8 mouse cellular contexts compared by ENCODE assay signal in the genomic region with DNA sequence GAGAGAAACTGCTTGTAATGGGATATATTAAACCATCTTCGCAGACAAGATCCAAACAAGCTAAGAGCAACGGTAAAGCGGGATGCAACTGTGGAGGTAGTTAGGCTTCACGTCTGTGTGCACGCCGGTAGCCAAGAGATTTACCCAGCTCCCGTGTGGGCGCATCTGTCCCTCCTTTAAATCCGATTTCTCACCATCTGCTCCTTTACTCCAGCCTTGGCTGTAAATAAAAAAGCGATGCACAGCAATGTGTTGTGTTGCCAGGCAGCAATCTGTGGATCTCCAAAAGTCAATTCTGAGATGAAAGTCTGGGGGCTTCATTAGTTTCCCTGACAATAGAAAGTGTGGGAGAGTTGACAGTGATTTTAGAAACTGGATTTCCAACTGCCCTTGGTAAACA. TPM values are rescaled to one million over a fixed set of nuclear protein-coding genes. Genes with fewer than 3 reads are reported as not detected.
DNase-seq lines count a peak whose midpoint lies in the region; ATAC-seq lines count a peak whose summit lies in the region.

No protein-coding gene starts in this region.

- H3K9me3 ChIP-seq in neural tube, embryonic 11.5 days (ENCODE audit: control insufficient read depth, low read length): no peaks in the 10 kb centered on the region
- H3K9me3 ChIP-seq in hindbrain, embryonic 13.5 days: no peaks in the 10 kb centered on the region
- H3K9me3 ChIP-seq in midbrain, embryonic 13.5 days: no peaks in the 10 kb centered on the region

- WGBS in neural tube, embryonic 11.5 days: 74% methylated on average over 10 of the region's 10 CpGs
- 34% methylated on average over 10 of the region's 10 CpGs for WGBS in hindbrain, embryonic 13.5 days
- 35% methylated on average over 10 of the region's 10 CpGs for WGBS in midbrain, embryonic 13.5 days

- no peaks in the 10 kb centered on the region for H3K36me3 ChIP-seq in neural tube, embryonic 11.5 days (ENCODE audit: control insufficient read depth, insufficient read depth, low read length)
- no peaks in the 10 kb centered on the region for H3K36me3 ChIP-seq in hindbrain, embryonic 13.5 days
- no peaks in the 10 kb centered on the region for H3K36me3 ChIP-seq in midbrain, embryonic 13.5 days

- H3K27ac ChIP-seq in neural tube, embryonic 11.5 days (ENCODE audit: low read depth, low read length): peak overlapping the region; percentile 63
- H3K27ac ChIP-seq in hindbrain, embryonic 13.5 days: peak overlapping the region; percentile 76
- H3K27ac ChIP-seq in midbrain, embryonic 13.5 days: peak overlapping the region; percentile 69

- H3K4me1 ChIP-seq in neural tube, embryonic 11.5 days (ENCODE audit: control insufficient read depth, insufficient read depth, low read length): peaks cover 8% of the 10 kb centered on the region; the same call in 1 of the 2 replicates
- peaks cover 37% of the 10 kb centered on the region for H3K4me1 ChIP-seq in hindbrain, embryonic 13.5 days (replicated peaks)
- peaks cover 44% of the 10 kb centered on the region for H3K4me1 ChIP-seq in midbrain, embryonic 13.5 days (replicated peaks)

- no peak for DNase-seq in neural tube, embryonic 11.5 days (ENCODE audit: low spot score)
- no peak for DNase-seq in neural tube, embryonic 10.5 days (ENCODE audit: extremely low spot score, low spot score)
- no peak for DNase-seq in natural killer cell, adult 2 months (ENCODE audit: low spot score in 2 of 2)
- no peak for DNase-seq in gastrocnemius, postnatal 36 days
- no peak for DNase-seq in kidney, adult 8-10 months
- DNase-seq in liver: no peak

- no peak overlapping the region for H3K9ac ChIP-seq in neural tube, embryonic 11.5 days (ENCODE audit: low read length)
- H3K9ac ChIP-seq in hindbrain, embryonic 13.5 days: no peak overlapping the region
- no peak overlapping the region for H3K9ac ChIP-seq in midbrain, embryonic 13.5 days (replicated peaks)

- no peak overlapping the region for H3K4me2 ChIP-seq in neural tube, embryonic 11.5 days (ENCODE audit: low read depth)
- H3K4me2 ChIP-seq in hindbrain, embryonic 13.5 days: no peak overlapping the region
- H3K4me2 ChIP-seq in midbrain, embryonic 13.5 days (replicated peaks): no peak overlapping the region

- H3K27me3 ChIP-seq in neural tube, embryonic 11.5 days (ENCODE audit: control insufficient read depth, insufficient read depth, low read length): no peaks in the 10 kb centered on the region
- H3K27me3 ChIP-seq in hindbrain, embryonic 13.5 days: no peaks in the 10 kb centered on the region
- H3K27me3 ChIP-seq in midbrain, embryonic 13.5 days: no peaks in the 10 kb centered on the region

- H3K4me3 ChIP-seq in neural tube, embryonic 11.5 days (ENCODE audit: low read depth, low read length): no peak overlapping the region
- no peak overlapping the region for H3K4me3 ChIP-seq in hindbrain, embryonic 13.5 days
- H3K4me3 ChIP-seq in midbrain, embryonic 13.5 days (replicated peaks): no peak overlapping the region

- ATAC-seq in neural tube, embryonic 11.5 days (ENCODE audit: insufficient read depth, low FRiP score, low TSS enrichment): peak; percentile 62
- ATAC-seq in hindbrain, embryonic 13.5 days (ENCODE audit: low FRiP score): peak; percentile 40; the same call in 1 of the 2 replicates
- ATAC-seq in midbrain, embryonic 13.5 days: peak; percentile 38; the same call in 1 of the 2 replicates

- intact Hi-C loops in gastrocnemius, postnatal 36 days (cut with DNase I): no loop called here

RNA-seq across cellular contexts. Expression of a gene that starts 57.6 kb away (rescaled TPM):
- polyA plus RNA-seq in neural tube, embryonic 11.5 days (2014; fragmentation: Nextera tagmentation; extraction: Ambion mirVana): 93.3 and 95.7 TPM in 2 replicates
- polyA plus RNA-seq in hindbrain, embryonic 13.5 days (2015; fragmentation: Nextera tagmentation; extraction: Ambion mirVana): 118 TPM in 2 replicates
- 132 and 143 TPM in 2 replicates for polyA plus RNA-seq in midbrain, embryonic 13.5 days (2015; fragmentation: Nextera tagmentation; extraction: Ambion mirVana)
- 1 to 10 TPM; 1.3 to 2.9 TPM for total RNA-seq in gastrocnemius, postnatal 36 days (2021)
